Comparison of ENCODE assay signal across 17 mouse cellular contexts in the genomic region with DNA sequence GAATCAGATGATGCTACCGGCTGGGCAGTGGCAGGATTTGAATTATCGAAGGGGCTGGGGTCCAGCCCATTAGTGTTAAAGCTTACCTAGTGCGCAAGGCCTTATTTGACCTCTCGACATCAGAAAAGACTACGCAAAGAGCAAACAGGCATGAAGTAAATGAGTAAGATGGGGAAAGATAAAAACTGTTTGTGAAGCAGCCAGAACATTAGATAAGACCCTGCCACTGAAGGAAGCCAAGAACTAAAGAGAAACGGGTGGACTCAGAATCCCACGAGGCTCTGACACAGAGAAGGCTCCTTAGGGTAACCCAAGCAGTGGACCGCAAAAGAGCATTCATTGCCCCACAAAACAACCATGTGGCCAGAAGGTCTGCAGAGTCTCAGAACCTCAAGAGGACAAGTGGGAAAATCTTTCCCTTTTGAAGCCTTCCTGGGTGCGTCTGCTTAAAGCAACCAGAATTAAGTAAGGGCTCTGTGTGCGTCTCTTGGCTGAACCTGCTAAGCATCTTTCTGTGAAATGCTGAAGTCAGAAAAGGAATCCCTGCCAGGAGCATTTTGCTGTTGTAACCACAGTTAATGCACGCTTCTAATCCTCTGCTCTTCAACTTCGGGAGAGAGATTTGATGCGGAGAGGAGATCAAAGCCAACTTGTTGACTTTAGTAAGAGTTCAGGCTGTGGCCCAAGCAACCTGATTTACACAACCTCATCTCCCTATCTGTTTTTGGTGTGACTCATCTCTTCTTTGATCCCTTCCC. TPM values are rescaled to one million over a fixed set of nuclear protein-coding genes. Genes with fewer than 3 reads are reported as not detected.
DNase-seq lines count a peak whose midpoint lies in the region; ATAC-seq and TF ChIP-seq lines count a peak whose summit lies in the region.
"Had no signal": no experiment of that assay in that cellular context is flagged by ENCODE, and none has a peak within 500 bp of the region (broad histone marks: within the 10 kb centered on the region; RNA-seq: fewer than 3 reads in every experiment).

No protein-coding gene starts in this region.

- H3K4me2 ChIP-seq in midbrain, embryonic 14.5 days (ENCODE audit: low read length), result no peak overlapping the region
- no peak overlapping the region for H3K4me2 ChIP-seq in midbrain, postnatal 0 days (ENCODE audit: low read depth, low read length, poor library complexity, severe bottlenecking)
- H3K4me2 ChIP-seq in heart, embryonic 16.5 days (ENCODE audit: low read depth, low read length), result no peak overlapping the region
- H3K4me2 ChIP-seq in hindbrain, embryonic 11.5 days (replicated peaks; ENCODE audit: low read depth, low read length), result no peak overlapping the region
- H3K4me2 ChIP-seq: hindbrain, embryonic 13.5 days; liver, embryonic 11.5 days had no signal

- no peaks in the 10 kb centered on the region for H3K27me3 ChIP-seq in midbrain, embryonic 14.5 days (ENCODE audit: control insufficient read depth, insufficient read depth, low read length)
- no peaks in the 10 kb centered on the region for H3K27me3 ChIP-seq in midbrain, postnatal 0 days (ENCODE audit: insufficient read depth, low read length)
- H3K27me3 ChIP-seq in heart, embryonic 16.5 days (ENCODE audit: control insufficient read depth, insufficient read depth, low read length), result no peaks in the 10 kb centered on the region
- no peaks in the 10 kb centered on the region for H3K27me3 ChIP-seq in hindbrain, embryonic 11.5 days (ENCODE audit: control insufficient read depth, insufficient read depth, low read length)
- H3K27me3 ChIP-seq: hindbrain, embryonic 13.5 days had no signal

- no peak overlapping the region for H3K27ac ChIP-seq in midbrain, embryonic 14.5 days (replicated peaks; ENCODE audit: low read depth, low read length)
- H3K27ac ChIP-seq in midbrain, postnatal 0 days (ENCODE audit: low read depth, low read length), result no peak overlapping the region
- peak overlapping the region; percentile 35; the same call in 1 of the 2 replicates for H3K27ac ChIP-seq in heart, embryonic 16.5 days (ENCODE audit: low read length)
- no peak overlapping the region for H3K27ac ChIP-seq in hindbrain, embryonic 11.5 days (ENCODE audit: low read depth, low read length)
- H3K27ac ChIP-seq: hindbrain, embryonic 13.5 days; layer of hippocampus, adult 2 months; midbrain, embryonic 10.5 days had no signal

- TF ChIP-seq CTCF in midbrain, postnatal 0 days (IDR thresholded peaks at IDR 0.05), result no peak

- ATAC-seq in midbrain, embryonic 14.5 days (ENCODE audit: low FRiP score, low TSS enrichment), result no peak
- ATAC-seq in midbrain, postnatal 0 days (ENCODE audit: low FRiP score), result no peak
- ATAC-seq in heart, embryonic 16.5 days (replicated peaks; ENCODE audit: extremely low read depth, insufficient read depth, low FRiP score), result no peak
- ATAC-seq in hindbrain, embryonic 11.5 days (ENCODE audit: low FRiP score), result no peak
- ATAC-seq: forebrain, embryonic 16.5 days had no signal

- no peaks in the 10 kb centered on the region for H3K36me3 ChIP-seq in midbrain, embryonic 14.5 days (ENCODE audit: control insufficient read depth, insufficient read depth, low read length)
- H3K36me3 ChIP-seq in midbrain, postnatal 0 days (ENCODE audit: insufficient read depth, low read length), result no peaks in the 10 kb centered on the region
- H3K36me3 ChIP-seq in heart, embryonic 16.5 days (ENCODE audit: control insufficient read depth, insufficient read depth), result no peaks in the 10 kb centered on the region
- no peaks in the 10 kb centered on the region for H3K36me3 ChIP-seq in hindbrain, embryonic 11.5 days (ENCODE audit: control insufficient read depth, insufficient read depth, low read length)
- H3K36me3 ChIP-seq: hindbrain, embryonic 13.5 days; midbrain, embryonic 10.5 days had no signal

- H3K4me1 ChIP-seq in midbrain, embryonic 14.5 days (ENCODE audit: control insufficient read depth, insufficient read depth, low read length), result no peaks in the 10 kb centered on the region
- no peaks in the 10 kb centered on the region for H3K4me1 ChIP-seq in midbrain, postnatal 0 days (ENCODE audit: insufficient read depth, low read length)
- H3K4me1 ChIP-seq in heart, embryonic 16.5 days (ENCODE audit: control insufficient read depth, insufficient read depth, low read length), result no peaks in the 10 kb centered on the region
- no peaks in the 10 kb centered on the region for H3K4me1 ChIP-seq in hindbrain, embryonic 11.5 days (replicated peaks; ENCODE audit: control insufficient read depth, insufficient read depth, low read length)
- H3K4me1 ChIP-seq: hindbrain, embryonic 13.5 days had no signal

- no peaks in the 10 kb centered on the region for H3K9me3 ChIP-seq in midbrain, embryonic 14.5 days (ENCODE audit: control insufficient read depth, low read length)
- no peaks in the 10 kb centered on the region for H3K9me3 ChIP-seq in midbrain, postnatal 0 days (ENCODE audit: low read length)
- no peaks in the 10 kb centered on the region; the same call in 1 of the 2 replicates for H3K9me3 ChIP-seq in heart, embryonic 16.5 days (replicated peaks; ENCODE audit: control insufficient read depth, low read length)
- H3K9me3 ChIP-seq in hindbrain, embryonic 11.5 days (ENCODE audit: control insufficient read depth, low read length), result no peaks in the 10 kb centered on the region
- H3K9me3 ChIP-seq: hindbrain, embryonic 13.5 days; midbrain, embryonic 10.5 days had no signal

- H3K4me3 ChIP-seq in midbrain, embryonic 14.5 days (replicated peaks; ENCODE audit: low read depth, low read length), result no peak overlapping the region
- no peak overlapping the region for H3K4me3 ChIP-seq in midbrain, postnatal 0 days (ENCODE audit: low read depth, low read length)
- H3K4me3 ChIP-seq in heart, embryonic 16.5 days (ENCODE audit: low read length), result no peak overlapping the region
- H3K4me3 ChIP-seq in hindbrain, embryonic 11.5 days (ENCODE audit: low read depth, low read length), result no peak overlapping the region
- H3K4me3 ChIP-seq: hindbrain, embryonic 13.5 days; layer of hippocampus, adult 2 months; midbrain, embryonic 10.5 days had no signal

- 51% methylated on average over 13 of the region's 13 CpGs for WGBS in midbrain, embryonic 14.5 days
- WGBS in midbrain, postnatal 0 days, result 43% methylated on average over 13 of the region's 13 CpGs
- WGBS in heart, embryonic 16.5 days, result 41% methylated on average over 13 of the region's 13 CpGs
- WGBS in hindbrain, embryonic 11.5 days, result 77% methylated on average over 13 of the region's 13 CpGs

- H3K9ac ChIP-seq in midbrain, embryonic 14.5 days (replicated peaks; ENCODE audit: low read length), result no peak overlapping the region
- H3K9ac ChIP-seq in midbrain, postnatal 0 days (replicated peaks; ENCODE audit: low read length, poor library complexity, severe bottlenecking), result no peak overlapping the region
- no peak overlapping the region for H3K9ac ChIP-seq in heart, embryonic 16.5 days (ENCODE audit: low read length)
- H3K9ac ChIP-seq in hindbrain, embryonic 11.5 days (ENCODE audit: low read depth, low read length), result no peak overlapping the region
- H3K9ac ChIP-seq: hindbrain, embryonic 13.5 days had no signal

- DNase-seq in heart, adult 9 months (ENCODE audit: low spot score in 2 of 2), result peak; percentile 25 to 35
- no peak for DNase-seq in heart, postnatal 4 days
- DNase-seq in midbrain, embryonic 14.5 days, result peak; percentile 15
- DNase-seq in midbrain, postnatal 0 days (ENCODE audit: low spot score), result no peak
- DNase-seq in cerebellum, adult 11 months, result no peak
- DNase-seq in hindbrain, embryonic 11.5 days (ENCODE audit: low spot score), result no peak
- DNase-seq: gastrocnemius, postnatal 36 days; kidney, adult 9 months; lung, postnatal 10 days; right cerebral cortex, postnatal 25 days; thymus, postnatal 4 days had no signal

RNA-seq across cellular contexts. Expression of gene Csrp2, which starts 19.7 kb away (rescaled TPM):
- 100 to 1,000 TPM; 267 to 274 TPM for total RNA-seq in heart, postnatal 4 days (2021)
- 88.3 and 92.4 TPM in 2 replicates for polyA plus RNA-seq in midbrain, embryonic 14.5 days (2014; fragmentation: Nextera tagmentation; extraction: Ambion mirVana)
- total RNA-seq in midbrain, postnatal 0 days (2014; rRNA removed), result 43.1 and 62.1 TPM in 2 replicates
- 77.0 and 80.1 TPM in 2 replicates for polyA plus RNA-seq in midbrain, postnatal 0 days (2015; fragmentation: Nextera tagmentation; extraction: Ambion mirVana)
- 394 and 432 TPM in 2 replicates for polyA plus RNA-seq in heart, embryonic 16.5 days (2015; fragmentation: Nextera tagmentation; extraction: Ambion mirVana)
- polyA plus RNA-seq in hindbrain, embryonic 11.5 days (2014; fragmentation: Nextera tagmentation; extraction: Ambion mirVana), result 150 and 156 TPM in 2 replicates

Comparison
In these comparisons a context has a peak if more than half of its experiments do, and no peak if none do; other contexts are left out.
1. DNase-seq: peak in heart, adult 9 months (2 of 2) and midbrain, embryonic 14.5 days (single experiment); none in heart, postnatal 4 days (single experiment), midbrain, postnatal 0 days (single experiment), cerebellum, adult 11 months (single experiment) and hindbrain, embryonic 11.5 days (single experiment).